ENCODE assay signal across 17 mouse cellular contexts in the genomic region with DNA sequence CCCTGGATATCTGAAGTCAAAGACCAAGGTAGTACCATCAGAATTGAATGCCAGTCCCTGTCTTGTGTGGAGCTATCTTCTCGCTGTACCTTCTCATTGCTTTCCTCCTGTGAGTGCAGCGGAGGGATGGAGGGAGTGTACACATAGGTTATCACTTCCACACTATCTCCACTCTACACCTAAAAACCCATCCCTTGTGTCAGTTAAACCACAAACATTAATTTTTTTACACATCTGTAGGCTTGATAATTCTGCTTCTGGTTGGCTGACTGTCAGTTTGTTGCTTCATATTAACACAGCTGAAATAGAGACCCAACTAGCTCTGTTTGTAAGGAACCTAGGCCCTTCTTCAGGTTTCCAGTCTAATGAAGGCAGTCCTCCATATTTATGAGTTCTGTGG. TPM values are rescaled to one million over a fixed set of nuclear protein-coding genes. Genes with fewer than 3 reads are reported as not detected.
"Had no signal": no experiment of that assay in that cellular context is flagged by ENCODE, and none has a peak within 500 bp of the region (broad histone marks: within the 10 kb centered on the region; RNA-seq: fewer than 3 reads in every experiment).

No protein-coding gene starts in this region.

- H3K27ac ChIP-seq: neural tube, embryonic 13.5 days; neural tube, embryonic 15.5 days; stomach, embryonic 15.5 days; stomach, postnatal 0 days had no signal

- H3K9ac ChIP-seq: neural tube, embryonic 13.5 days; neural tube, embryonic 15.5 days; stomach, embryonic 15.5 days had no signal

- DNase-seq: retina, postnatal 1 day; right cerebral cortex, adult 18-20 months; right cerebral cortex, postnatal 14 days; right cerebral cortex, postnatal 25 days; right cerebral cortex, postnatal 4 days; spleen, adult 18-20 months; thymus, adult 18-20 months; thymus, adult 2 months; thymus, postnatal 14 days; thymus, postnatal 25 days; thymus, postnatal 36 days; thymus, postnatal 4 days had no signal

- H3K27me3 ChIP-seq: neural tube, embryonic 13.5 days; neural tube, embryonic 15.5 days; stomach, embryonic 15.5 days had no signal

- H3K36me3 ChIP-seq: neural tube, embryonic 13.5 days; neural tube, embryonic 15.5 days; stomach, embryonic 15.5 days had no signal

- H3K4me3 ChIP-seq: neural tube, embryonic 13.5 days; neural tube, embryonic 15.5 days; stomach, embryonic 15.5 days had no signal

- H3K9me3 ChIP-seq: neural tube, embryonic 13.5 days; neural tube, embryonic 15.5 days; stomach, embryonic 15.5 days had no signal

- H3K4me1 ChIP-seq: neural tube, embryonic 13.5 days; neural tube, embryonic 15.5 days; stomach, embryonic 15.5 days had no signal

RNA-seq across cellular contexts. Expression of gene Mme, which starts 43.3 kb away (rescaled TPM):
- total RNA-seq: neutrophil, adult 5-6 weeks had no signal
